Mouse (Mus musculus) heart, postnatal 10 days (tissue): ENCODE results near the gene Cdyl2. TPM values are rescaled to one million over a fixed set of nuclear protein-coding genes. Genes with fewer than 3 reads are reported as not detected.

ENCODE experiments used
- DNase-seq, 2 experiments: peaks; one replicate each; pipeline ENCODE4 v3.0.0; 2021
- intact Hi-C: fragments of 180-260 bp; cut with DNase I; formaldehyde crosslinking; loops from one replicate; pipeline ENCODE4 v1.15.1; 2025
- total RNA-seq, 2 experiments: library from RNA; stranded (reverse); gene quantifications; 2 replicates each; pipeline ENCODE4 v1.2.3; 2021

Cdyl2 gene
- total RNA-seq, 2 experiments from 2014 or later = 4.2 to 4.3 TPM

DNA sequence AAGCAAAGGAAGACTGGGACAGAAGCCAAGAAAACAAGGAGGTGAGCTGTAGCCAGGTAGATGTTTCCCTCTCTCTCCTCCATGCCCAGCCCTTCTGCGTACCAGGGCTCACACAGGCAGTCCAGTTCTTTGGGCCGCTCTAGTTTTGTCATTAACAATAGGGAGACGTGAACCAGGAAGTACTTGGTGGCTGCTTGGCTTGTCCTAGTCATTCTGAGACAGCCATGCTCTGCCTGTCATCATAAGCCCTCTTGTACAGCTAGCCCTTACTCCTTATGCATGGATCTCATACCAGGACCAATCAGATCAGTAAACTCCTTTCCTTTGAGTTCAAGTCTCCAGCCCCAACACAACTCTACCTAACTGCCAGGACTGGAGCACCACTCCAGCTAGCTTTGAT is 180.0 kb downstream of the Cdyl2 start:
- no peak for DNase-seq
- intact Hi-C loops = no loop called here

DNA sequence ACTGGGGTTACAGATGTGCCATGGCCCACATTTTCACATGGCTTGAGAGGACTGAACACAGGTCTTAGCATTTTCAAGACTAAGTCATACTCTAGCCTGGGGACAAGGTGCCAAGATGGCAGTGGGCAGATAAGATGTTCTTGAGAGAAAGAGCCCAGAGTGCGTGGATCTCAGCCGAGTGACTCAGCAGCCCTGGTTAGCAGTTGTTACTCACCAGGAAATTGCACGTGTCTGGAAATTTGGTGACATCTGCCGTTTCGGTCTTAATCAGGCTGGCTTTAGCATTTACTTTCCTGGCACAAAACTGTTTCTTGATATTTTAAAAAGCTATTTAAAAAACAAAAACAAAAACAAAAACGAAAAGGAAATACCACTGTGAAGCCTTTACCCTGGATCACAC is 180.5 kb downstream of the Cdyl2 start:
- no peak for DNase-seq
- intact Hi-C loops = no loop called here

DNA sequence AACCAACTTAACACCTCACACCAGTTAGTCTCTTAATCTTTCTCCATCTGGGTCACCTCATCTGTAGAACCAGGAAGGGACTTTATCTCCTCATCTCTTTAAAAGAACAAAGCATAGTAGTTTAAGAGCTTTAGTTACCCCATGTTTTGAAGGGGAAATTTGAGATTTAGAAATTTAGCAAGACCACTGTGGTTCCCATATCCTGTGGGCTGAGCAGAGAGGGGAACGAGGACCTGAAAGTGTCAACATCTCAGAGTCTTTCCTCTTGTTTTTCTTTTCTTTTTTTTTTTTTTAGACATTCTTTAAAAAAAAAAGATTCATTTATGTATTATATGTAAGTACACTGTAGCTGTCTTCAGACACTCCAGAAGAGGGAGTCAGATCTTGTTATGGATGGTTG is 189.4 kb downstream of the Cdyl2 start:
- no peak for DNase-seq
- intact Hi-C loops = loop anchor here (2.0 kb wide), 1 partner anchor 35 kb away; no protein-coding TSS in a partner anchor

DNA sequence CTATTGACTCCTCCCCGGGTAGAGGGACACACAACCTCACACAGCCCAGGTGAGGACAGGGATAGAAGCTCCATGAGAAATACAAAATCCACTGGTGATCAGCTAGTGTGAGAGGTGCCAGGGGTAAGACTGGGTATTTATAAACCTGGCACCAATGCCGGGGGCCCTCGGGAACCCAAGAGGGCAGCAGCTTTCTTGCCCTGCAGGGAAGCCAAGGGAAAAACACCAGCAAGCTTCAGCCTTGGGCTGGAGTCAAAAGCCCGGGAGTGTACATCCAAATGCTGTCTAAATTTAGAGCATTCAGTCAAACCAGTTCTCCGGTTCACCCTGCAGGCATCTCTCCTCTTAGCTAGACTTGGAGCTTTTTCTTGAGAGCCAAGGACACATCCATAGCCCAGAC is 189.9 kb downstream of the Cdyl2 start:
- intact Hi-C loops = loop anchor here (2.0 kb wide), 1 partner anchor 34 kb away; no protein-coding TSS in a partner anchor
- peak; percentile 62 to 75 for DNase-seq

DNA sequence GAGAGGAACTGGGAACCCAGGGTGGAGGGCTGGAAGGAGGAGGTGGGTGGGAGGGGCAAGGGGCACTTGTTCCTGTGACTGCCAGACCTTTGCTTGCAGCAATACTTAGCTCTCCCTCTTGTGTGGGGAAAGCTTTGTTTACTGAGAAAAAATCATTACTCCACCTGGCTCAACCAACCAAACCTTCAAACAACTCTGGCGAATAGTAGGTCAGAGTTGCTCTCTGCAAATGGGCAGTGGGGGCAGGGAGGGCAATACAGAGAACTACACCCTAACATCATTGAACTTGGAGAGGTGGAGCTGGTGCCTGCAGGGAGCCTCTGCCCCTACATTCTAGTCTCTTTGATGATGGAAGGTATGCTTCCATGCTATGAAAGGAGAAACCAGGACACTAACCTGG is 192.7 kb downstream of the Cdyl2 start:
- DNase-seq = no peak
- intact Hi-C loops = no loop called here

DNA sequence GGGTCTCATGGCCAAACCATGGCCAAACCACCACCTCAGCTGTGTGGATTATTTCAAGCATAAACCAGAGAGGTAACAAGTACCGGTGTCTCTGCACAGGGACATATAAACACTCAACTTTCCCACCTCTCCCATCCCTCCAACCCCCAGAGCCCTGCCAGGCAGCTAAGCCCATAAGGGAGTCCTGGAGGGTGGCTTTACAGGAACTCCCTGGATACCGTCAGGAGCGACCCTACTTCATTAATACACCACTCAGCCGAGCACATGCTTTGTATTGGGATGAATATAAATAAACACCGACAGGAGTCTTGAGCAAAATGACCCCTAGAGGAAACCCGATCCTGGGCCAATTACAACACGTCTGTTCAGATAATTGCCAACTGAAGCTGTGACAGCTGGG is 194.0 kb downstream of the Cdyl2 start:
- intact Hi-C loops = no loop called here
- no peak for DNase-seq

DNA sequence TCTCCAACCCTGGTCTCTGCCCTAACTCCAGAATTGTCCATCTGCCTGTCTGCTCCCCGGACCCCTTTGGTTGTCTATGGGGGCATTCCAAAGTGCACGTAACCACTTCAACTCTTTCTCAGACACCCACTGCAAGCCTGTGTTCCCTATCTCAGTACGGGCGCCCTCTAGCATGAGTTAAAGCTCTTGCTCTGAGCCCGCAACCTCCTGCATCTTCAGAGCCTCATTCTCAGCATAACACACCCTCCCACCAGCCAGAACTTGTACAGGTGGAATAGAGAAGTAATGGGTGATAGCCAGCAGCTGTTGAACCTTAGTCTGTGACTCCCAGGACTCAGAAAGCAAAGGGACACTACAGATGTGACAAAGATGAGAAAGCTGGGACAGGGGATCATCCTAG is 196.0 kb downstream of the Cdyl2 start:
- no peak for DNase-seq
- intact Hi-C loops = no loop called here

DNA sequence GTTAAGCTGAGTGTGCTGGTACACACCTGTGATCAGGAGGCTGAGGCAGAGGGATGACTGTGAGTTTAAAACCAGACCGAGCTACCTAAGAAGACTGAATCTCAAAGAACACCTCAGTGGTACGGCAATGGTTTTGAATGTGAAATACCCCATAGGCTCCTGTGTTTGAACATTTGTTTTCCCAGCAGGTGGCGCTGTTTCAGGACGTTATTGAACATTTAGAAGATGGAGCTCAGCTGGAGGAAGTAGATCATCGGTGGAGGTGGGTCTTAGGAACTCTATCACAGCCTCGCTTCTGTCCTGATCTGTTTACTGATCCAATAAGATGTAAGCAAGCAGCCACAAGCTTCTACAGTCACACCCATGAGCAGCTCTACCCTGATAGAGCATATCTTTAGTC is 199.7 kb downstream of the Cdyl2 start:
- intact Hi-C loops = no loop called here
- DNase-seq = no peak

DNA sequence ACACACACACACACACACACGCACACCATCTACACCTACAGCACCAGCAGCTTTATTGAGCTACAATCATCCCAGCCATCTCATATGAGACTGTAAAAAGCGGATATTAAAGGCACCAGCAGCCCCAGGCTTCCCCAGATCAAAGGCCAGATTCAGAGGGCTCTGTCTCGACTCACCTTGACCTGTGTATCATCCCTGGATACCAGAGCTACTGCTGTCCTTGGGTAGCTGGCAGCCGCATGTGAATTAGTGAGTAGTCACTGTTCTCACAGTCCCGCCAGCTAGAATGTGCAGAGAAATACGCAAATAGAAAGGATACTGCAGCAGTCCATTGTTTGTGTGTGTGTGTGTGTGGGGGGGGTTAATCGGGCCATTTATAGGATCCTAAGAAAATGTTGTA is 204.1 kb downstream of the Cdyl2 start:
- no peak for DNase-seq
- intact Hi-C loops = no loop called here

DNA sequence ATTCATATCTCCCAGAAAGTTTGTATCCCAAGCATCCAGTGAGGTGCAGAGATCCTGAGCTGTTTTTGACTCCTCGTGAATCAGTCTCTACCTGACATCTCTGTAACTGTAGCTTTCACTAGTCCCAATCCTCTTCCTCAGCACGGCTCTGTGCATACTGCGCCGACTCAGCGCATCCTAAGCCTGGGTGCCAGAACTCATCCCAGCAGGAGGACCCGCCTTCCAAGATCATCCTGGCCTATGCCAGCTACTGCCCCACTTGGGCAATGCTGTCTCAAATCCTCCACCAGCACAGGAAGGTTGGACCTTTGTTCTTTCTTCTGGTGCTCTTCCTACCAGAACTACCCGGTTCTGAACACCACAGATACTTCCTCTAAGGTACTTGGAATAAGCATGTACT is 207.9 kb downstream of the Cdyl2 start:
- no peak for DNase-seq
- intact Hi-C loops = no loop called here

Other genes with a start within 250 kb of the Cdyl2 start
- gene Dynlrb2, start 228.0 kb downstream of the Cdyl2 start, total RNA-seq = not detected
- gene Cmc2, start 188.5 kb upstream of the Cdyl2 start, total RNA-seq = 10 to 100 TPM; 50.0 to 54.3 TPM
- 1 to 10 TPM; 4.9 to 5.1 TPM for gene Cenpn, start 188.7 kb upstream of the Cdyl2 start, total RNA-seq
- gene Atmin, start 210.4 kb upstream of the Cdyl2 start, total RNA-seq = 10 to 100 TPM; 14.5 to 16.9 TPM
- gene 1700030J22Rik, start 246.0 kb upstream of the Cdyl2 start, total RNA-seq = under 1 TPM; 0.62 to 0.67 TPM